Mouse (Mus musculus): ENCODE measurements around the gene Fam49a.
"Not testable (repeated sequence)": the region's sequence is repeated elsewhere in the genome, so short reads cannot be mapped to it uniquely, and the experiment has no call there.

Gene Fam49a

DNA sequence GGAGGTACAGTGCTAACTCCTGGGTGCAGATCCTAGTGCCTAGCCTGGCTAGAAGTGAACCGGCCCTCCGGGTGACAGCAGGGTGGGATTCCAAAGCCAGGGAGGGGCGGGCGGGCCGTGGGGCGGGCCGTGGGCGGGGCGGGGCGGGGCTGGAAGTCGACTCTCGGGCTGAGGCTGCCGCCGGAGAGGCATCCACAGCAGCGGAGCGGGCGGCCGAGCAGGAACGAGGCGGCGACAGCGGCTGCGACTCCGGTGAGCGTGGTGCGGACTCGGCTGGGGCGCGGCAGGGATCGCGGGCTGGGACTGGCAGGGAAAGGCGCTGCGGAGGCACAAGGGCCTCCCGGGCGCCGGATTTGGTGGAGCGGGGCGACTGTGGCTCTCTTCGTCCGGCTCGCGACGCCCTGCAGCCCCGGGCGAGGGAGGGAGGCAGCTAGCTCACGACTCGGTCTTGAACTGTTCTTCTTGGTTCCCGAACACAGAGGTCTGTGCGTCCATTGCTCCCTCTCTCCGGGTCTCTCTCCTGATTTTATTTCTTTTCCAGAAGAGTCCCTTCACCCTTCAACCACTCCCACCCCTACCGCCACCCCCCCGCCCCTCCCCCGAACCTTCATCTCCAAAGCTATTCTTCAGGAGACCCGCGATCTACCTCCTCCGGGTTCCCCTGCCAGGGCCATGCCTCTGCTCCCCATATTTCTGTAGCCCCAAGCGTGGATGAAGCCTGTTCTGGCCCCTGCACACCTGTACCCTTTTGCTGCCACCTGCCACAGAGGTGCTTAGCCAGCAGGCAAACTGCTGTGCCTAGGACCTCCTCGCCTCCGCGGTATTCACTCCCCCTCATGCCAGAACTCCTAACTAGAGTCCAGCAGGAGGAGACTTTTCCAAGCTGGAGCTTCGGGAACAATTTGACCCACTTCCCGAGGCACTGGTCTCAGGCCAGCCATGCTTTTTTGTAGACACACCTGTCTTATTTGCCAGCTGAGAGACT is at the start of gene Fam49a:
Gene Fam49a, plus strand, starts transcription at position 153 of the 985 bp plus-strand sequence.
- peak; percentile 60 to 72 for DNase-seq (ENCODE audit: low spot score in 2 of 2)

DNA sequence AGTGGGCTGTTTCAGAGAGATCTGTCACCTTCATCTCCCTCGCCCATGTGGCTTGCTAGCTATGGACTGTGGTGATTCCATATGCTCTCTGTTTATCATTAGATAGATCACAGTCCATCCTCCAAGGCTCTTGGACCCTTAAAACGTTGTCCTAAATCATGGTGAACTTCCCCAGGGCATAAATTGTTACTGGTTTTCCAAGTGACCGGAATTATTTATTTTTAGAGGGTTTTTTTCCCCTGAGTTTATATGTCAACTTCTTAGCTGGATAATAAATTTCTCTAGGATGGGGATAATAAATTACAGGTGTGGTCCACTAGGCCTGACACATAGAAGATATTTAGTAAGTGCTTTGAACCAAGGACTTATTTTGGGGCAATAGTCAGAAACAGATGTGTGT is 48.4 kb upstream of the Fam49a start:
- no peak for DNase-seq (ENCODE audit: low spot score in 2 of 2)

DNA sequence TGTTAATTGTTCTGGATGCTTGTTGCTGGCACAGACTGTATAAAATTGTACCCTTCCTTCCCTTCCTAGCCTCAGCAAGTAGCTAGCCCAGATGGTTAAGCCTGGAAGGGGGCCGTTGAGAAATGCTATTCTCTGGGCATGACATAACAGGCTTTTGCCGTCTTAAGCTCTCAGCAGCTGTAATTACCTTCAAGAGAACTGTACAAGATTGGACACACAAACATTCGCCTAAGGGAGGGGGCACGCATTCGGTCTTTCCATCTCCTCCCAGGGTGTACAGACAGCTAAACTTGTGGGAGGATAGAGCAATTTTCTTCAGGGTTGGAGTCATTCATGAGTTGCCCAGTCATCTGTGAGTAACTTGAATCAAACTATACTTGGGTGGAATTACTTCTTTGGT is 43.0 kb upstream of the Fam49a start:
- no peak for DNase-seq (ENCODE audit: low spot score in 2 of 2)

DNA sequence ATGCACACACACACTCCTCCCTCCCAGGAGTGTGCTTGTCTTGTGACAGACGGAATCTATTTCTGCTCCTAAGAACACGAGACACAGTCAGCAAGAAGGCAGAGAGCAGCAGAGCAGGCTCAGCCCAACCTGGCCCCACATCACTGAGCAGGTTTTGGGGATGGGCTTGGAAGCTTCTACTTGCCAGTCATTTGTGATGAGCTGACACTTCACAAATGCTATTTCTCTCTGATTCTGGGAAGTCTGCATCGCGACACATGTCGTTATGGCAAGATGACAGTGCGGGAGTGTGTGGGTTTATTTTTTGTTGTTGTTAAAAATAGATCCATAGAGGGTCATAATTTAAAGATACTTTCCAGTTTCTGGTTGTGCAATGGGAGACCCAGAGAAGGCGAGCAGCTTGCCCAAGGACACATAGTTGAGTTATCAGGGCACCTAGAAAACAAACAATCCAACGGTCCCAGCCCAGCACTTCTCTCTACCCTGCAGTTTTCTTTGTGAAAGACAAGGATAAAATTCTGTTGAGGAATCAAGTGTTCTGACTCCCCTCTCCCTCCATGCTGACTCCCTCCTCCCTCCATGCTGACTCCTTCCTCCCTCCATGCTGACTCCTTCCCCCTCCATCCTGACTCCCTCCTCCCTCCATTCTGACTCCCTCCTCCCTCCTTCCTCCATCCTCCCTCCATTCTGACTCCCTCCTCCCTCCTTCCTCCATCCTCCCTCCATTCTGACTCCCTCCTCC is 41.0 kb upstream of the Fam49a start:
- DNase-seq (ENCODE audit: low spot score in 2 of 2), result no peak

DNA sequence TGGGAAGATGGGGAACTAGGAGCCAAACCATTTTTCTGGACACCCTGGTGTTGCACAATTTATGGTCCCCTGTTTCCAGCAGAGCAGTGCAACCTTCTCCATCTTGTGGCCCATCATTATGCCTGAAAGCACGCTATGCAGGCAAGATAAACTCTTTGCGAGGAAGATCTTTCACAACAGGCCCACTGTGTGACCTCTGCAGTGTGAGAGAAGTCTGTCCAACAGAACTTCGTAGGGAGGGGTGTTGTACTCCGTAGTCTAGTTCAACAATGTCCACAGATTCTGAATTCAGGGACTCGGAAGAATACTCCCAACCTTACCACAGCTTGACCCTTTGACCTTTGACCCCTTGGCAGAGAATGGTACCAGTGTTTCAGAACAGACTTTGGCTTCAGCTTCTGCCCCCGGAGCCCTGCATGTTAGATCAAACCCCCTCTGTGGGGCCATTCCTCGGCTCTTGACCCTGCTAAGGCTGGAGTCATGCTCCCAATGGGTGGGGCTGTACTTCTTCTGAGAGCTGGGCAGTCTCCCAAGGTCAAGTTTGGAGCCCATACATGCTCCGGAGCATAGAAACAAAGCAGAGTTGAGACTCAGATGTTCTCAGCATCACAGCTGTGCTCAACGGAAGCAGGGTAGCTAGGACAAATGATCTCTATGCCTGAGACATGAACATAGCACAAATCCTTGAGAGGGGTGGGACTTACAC is 39.2 kb upstream of the Fam49a start:
- DNase-seq (ENCODE audit: low spot score in 2 of 2), result no peak

DNA sequence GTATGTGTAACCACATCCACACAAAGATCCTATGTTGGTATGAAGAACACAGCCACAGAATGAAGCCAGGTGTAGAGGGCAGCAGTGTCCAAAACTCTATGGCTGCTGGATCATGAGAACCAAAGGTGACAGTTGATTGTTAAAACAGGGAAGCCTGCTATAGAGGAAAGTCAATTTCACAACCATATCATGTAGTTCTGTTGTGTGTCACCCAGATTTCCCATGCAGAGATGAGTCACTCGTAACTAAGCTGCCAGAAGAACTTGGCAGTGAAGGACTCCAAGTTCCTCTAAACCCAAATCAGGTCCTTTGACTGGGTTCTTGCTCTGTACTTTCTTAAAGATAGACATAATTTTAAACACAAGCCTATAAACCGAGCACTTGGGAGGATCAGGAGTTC is 38.6 kb upstream of the Fam49a start:
- DNase-seq (ENCODE audit: low spot score in 2 of 2), result no peak

DNA sequence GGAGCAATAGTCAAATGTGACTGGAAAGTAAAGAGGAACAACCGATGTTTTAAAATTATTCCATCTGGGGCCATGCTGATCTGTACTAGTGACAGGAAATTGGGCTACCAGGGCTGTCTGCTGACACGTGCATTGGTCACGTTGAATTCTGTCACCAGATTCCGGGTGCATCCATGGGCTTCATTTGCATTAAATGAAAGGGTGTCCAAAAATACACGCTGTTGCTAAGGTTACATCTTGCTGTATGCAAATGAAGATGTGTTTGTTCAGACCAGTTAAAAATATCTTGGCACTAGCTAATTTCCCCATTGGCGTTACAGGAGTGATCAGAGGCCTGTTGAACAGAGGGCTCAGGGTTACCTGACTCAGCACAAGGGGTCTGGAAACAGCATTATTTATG is 36.2 kb upstream of the Fam49a start:
- no peak for DNase-seq (ENCODE audit: low spot score in 2 of 2)

DNA sequence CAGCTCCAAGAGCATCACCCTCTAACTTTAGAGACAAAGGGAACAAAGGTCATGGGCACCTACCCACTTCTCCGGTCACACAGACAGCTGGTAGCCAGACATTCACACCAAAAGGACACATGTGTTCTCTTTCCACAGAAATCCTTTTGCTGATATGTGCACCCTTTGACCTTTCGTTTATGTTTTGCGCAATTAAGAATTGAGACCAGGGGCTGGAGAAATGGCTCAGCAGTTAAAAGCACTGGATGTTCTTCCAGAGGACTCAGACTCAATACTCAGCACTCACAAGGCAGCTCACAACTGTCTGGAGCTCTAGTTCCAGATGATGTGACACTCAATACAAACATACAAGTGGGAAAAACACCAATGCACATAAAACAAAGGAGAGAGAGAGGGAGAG is 34.3 kb upstream of the Fam49a start:
- no peak for DNase-seq (ENCODE audit: low spot score in 2 of 2)

DNA sequence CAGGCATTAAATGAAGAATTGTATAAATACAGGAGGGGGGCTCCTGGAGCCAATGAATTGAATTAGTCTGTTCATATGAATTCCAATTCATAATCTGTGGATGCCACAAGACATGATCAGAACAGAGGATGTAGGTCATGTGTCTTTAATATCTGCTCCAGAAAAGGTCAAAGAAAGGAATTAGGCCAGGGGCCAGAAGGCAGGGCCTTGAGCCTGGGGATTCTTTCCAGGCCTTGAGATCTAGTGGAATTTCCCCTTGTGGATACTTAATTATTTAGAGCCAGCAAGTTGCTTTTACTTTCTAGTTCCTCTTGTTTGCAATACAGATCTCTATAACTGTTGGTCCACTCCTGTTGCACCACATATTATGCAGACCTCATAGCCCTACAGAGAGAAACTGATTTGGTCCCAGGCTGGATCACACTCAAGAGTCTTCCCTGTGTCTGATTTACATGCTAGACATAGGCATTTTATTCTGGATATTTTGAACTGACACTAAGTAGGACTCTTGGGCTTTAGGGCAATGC is 31.8 kb upstream of the Fam49a start:
- DNase-seq (ENCODE audit: low spot score in 2 of 2), result no peak

DNA sequence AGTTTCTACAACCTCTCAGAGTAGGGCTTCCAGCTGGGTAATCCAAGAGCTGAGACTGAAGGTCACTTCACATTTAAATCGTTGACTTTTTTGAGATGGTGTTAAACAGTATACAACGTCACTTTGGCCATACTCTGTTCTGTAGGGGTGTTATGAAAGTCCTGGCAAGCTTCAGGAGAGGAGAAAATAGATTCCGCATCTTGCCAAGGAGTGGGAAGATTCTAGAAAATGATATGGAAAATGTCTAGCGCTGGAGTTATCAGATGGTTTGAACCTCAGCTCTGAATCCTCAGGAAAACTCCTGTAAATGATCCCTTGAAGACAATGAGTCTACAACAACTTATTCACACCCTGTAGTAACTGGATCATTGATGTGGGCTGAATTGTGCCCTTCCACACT is 29.8 kb upstream of the Fam49a start:
- DNase-seq (ENCODE audit: low spot score in 2 of 2), result no peak

DNA sequence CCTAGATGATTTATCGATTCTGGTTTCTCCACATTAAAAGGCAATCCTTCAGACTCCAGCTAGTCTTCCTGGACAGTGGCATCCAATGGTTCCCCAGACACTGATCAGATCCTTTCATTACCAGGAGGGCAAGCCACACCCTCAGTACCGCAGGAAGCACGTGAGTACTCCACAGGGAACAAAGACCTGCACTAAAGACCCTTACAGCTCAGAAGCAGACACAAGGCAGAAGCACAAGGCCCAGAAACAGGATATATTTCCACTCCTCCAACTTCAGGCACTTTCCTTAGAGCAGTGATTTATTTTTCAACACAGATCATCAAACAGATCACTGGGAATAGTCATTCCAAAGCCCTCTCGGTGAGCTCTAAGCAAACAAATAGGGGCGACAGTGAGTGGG is 25.0 kb upstream of the Fam49a start:
- no peak for DNase-seq (ENCODE audit: low spot score in 2 of 2)

DNA sequence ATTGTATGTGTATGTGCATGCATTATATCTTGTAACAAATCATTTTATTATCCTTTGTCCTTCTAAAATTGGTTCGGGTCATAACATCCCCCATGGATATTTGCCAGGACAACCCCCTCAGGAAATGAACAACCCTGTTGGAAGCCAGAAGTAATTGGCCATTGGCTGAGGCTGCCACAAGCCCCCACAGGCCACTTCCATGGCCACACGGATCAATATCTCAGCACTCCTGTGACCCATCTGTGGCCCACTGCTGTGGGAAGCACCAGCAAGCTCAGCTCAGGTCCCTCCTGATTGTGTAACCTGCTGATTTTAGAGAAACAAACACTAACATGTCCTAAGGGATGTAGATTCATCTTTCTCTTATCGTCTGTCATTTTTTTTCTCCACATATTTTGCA is 22.4 kb upstream of the Fam49a start:
- DNase-seq (ENCODE audit: low spot score in 2 of 2), result no peak

DNA sequence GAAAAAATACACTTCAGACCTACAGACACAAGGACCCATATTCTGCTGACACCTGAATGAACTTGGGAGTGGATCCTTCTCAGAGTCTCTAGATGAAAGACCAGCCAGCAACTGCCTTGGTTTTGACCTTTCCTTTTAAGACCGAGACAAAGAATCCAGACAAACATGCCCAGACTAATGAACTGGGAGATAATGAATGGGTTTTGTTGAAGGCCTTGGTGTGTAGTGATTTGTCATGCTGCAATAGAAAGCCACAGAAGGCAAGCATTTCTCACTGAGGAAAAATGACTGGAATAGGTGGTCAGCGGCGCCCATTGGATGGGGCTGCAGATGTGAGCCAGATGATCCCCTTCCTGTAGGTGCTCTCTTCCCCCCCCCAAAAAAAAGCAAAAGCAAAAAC is 18.8 kb upstream of the Fam49a start:
- no peak for DNase-seq (ENCODE audit: low spot score in 2 of 2)

DNA sequence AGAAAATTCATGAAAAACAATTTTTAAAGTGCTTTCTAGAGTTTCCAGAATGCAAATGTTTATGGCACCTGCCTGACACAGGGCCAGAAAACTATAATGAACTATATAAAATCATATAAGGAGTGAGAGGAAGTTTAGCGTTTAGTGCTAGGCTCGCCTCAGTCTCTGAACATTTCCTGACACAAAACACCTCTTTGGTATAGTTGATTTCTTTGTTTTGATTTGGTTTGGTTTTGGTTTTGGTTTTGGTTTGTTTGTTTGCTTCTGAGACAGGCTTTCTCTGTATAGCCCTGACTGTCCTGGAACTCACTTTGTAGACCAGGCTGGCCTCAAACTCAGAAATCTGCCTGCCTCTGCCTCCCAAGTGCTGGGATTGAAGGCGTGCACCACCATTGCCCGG is 14.9 kb upstream of the Fam49a start:
- DNase-seq (ENCODE audit: low spot score in 2 of 2), result not testable (repeated sequence)

DNA sequence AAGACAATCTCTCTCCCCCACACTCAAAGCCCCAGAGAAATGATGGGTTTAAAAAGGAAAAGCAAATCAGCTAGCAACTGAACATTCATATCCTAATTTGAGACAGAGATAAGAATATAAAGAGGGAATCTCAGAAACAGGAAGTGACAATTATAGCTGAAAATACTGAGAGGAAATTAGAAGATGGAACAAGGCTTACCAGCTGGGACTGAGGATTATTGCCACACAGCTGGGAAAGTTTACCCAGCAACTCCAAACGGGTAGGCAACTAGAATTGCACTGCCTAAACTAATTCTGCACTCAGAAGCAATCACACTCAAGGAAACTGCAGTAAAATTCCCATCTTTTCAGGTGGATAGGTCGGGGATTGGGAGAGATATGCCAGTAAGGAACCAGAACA is 12.4 kb upstream of the Fam49a start:
- DNase-seq (ENCODE audit: low spot score in 2 of 2), result no peak

DNA sequence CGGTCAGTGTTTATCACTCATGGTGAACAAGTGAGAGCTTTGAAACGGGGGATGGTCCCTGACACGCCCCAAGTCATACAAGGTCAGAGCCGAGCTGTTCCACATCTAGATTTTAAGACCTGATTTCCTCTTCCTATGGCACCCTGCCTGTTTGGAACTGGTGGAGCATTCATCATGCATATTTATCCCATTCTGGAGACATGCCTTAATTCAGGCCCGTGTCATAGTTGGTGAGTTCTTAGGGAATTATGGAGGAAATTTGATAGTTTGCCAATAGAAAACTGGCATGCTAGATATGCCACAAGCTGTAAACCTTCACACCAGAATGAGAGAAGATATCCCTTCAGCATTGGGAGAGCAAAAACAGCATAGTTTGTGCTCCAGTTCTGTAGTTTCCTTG is 8.4 kb upstream of the Fam49a start:
- no peak for DNase-seq (ENCODE audit: low spot score in 2 of 2)

DNA sequence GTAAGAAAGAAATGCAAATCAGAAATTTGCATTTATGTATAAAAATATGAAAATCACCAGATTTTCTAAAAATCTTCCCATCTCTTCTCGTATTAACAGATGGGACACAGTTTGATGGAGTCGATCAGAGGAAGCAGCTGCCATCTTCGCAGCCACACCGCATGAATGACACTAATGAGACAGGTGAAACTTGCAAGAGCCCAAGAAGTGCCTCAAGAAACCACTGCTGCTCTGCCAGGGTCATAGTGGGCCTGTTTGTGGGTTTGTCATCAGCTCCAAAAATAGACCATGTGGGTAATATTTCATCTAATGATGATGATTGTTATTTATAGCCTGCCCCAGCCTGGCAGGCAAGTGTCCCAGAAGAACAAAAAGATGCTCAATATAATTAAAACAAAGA is 7.8 kb upstream of the Fam49a start:
- DNase-seq (ENCODE audit: low spot score in 2 of 2), result no peak

DNA sequence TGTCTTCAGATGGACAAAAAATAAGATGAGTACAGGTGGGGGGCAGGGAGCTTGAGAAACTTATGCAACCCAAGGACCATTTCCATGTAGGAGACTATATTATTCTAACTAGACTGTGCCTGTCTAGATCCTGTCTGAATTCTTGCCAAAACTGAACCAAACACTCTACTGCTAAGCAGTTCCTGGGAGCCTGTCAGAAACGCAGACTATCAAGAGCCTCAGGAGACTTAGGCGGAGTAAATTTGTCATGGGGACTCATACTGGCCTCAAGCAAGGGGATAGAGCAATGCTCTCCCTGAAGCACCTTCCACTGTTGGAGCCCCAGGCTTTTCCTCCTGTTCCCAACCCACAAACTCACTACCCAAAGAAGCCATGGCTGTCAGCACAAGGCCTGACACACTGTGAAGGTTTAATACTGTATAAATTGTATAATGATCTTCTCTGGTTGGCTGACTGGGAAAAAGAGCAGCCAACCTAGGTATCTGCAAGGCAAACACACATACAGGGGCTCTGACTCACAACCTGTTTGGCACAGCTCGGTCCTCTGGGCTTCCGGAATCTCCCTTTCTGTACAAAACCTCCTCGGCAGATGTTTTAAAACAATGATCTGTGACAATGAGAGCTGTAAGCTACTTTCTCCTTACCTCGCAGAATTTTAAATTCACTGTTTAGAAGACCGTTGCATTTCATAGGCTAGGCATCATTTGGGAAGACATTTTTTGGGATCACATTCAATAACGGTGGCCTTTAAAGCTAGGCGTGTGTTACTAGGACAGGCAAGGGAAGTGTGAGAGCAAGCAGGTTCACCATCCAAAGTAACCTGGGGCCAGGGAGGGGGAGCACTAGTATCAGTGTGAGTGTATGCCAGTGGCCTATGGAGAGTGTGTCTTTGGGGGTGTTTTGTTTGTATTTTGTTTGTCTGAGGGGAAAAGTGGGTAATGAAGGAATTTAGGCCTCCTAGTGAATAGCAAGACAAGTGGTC is 669 bp upstream of the Fam49a start:
- no peak for DNase-seq (ENCODE audit: low spot score in 2 of 2)

DNA sequence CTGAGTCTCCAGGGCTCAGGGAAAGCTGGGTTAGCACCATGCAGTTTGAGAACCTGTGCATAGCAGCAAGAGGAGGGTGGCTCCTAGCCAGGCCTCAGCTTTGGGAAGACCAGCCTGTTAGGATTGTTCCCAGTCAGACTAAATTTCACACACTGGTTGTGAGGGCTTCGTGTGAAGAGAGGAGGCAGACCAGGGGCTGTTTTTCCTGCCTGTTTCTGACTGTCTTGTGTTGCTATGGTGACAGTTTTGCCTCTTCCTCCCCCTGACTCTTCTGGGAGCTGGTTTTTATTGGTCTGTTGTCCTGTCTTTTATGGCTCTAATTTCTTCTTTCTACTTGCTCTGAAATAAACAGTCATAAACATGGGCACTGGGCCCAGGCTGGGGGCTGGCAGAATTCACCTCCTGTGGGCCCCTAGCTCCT is 1.4 kb downstream of the Fam49a start:
- peak in 1 of 2 experiments; percentile 21 for DNase-seq (ENCODE audit: low spot score in 2 of 2)

DNA sequence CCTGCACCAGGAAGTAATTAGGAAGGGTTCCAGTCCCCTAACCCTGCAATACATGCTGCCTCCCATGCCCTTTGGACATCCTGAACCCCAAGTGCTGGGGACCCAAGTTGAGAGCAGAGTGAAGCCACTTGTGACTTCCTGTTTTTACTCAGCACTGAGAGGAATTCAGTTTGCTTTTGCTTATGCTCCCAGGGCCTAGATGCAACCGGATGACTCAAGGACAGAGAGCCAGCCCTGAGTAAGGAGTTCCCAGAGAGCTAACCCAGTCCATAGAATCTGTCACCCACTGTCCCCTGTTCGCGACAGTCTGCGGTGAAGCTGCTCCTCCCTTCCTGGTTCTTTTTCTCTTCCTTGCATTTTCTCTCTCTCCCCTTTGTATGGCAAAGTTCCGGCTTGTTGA is 2.2 kb downstream of the Fam49a start:
- no peak for DNase-seq (ENCODE audit: low spot score in 2 of 2)

DNA sequence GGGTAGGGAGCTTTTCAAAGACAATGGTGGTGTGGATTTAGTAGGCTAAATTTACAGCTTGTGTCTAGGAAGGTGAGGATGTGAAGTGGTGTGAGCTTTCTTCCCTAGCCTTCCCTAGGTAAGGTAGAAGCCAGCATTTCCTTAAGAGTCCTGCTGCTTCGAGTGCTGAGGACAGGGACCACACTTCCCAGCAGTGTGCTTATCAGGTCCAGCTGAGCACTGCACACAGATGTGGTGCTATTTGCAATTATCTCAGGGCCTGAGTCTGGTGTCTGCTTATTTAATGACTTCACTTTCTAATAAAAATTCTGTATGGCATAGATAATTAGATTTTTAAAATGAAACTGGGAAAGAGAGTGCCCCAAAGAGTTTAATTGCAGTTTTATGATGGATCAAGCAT is 4.6 kb downstream of the Fam49a start:
- no peak for DNase-seq (ENCODE audit: low spot score in 2 of 2)
